In the genomic region with DNA sequence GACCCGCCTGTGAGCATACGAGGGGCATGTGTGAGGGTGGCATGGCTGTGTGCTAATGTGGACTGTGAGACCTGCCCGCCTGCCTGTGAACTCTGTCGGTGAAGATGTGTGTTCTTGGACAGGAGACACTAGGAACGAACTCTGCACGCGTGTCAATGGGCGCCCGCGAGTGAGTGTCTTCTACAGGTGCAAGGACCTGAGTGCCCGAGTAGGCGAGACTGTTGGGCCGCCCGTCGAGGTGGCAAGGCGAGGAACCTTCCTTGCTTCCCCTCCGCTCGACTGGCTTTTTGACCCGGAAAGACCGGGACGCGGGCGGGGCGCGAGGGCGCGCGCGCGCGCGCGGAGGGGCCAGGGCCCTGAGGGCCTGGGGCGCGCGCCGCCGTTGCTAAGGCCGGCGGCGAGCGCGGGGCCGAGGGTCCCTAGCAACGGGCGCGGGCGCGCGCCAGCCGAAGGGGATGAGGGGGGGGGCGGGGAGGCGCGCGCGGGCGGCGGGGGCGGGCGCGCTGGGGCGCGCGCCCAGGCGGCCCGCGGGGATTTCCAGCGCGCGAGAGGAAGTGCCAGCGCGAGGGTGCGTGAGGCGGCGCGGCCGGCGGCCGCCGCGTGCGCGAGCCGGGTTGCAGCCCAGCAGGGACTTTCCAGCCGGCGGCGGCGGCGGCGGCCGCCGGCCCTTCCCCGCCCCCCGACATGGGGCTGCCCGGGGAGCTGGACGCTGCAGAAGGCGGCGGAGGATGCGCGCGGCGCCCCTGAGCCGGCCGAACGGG, we compare ENCODE assay signal across 8 mouse cellular contexts. TPM values are rescaled to one million over a fixed set of nuclear protein-coding genes. Genes with fewer than 3 reads are reported as not detected.
DNase-seq lines count a peak whose midpoint lies in the region; ATAC-seq and TF ChIP-seq lines count a peak whose summit lies in the region.

A gene (plus strand): TSS at position 540 of the 761 bp plus-strand sequence.

- H3K9ac ChIP-seq in embryonic facial prominence, embryonic 11.5 days (replicated peaks; ENCODE audit: low read length), result peak within 1 kb of the TSS; percentile 85
- H3K9ac ChIP-seq in heart, embryonic 13.5 days, result peak within 1 kb of the TSS; percentile 93
- peak within 1 kb of the TSS; percentile 89 for H3K9ac ChIP-seq in kidney, postnatal 0 days (ENCODE audit: low read depth, low read length)
- peak within 1 kb of the TSS; percentile 44 for H3K9ac ChIP-seq in liver, embryonic 14.5 days (replicated peaks)

- peak within 1 kb of the TSS; percentile 80 for H3K4me2 ChIP-seq in embryonic facial prominence, embryonic 11.5 days (ENCODE audit: low read depth, low read length)
- peak within 1 kb of the TSS; percentile 96 for H3K4me2 ChIP-seq in heart, embryonic 13.5 days
- H3K4me2 ChIP-seq in kidney, postnatal 0 days (ENCODE audit: low read length), result peak within 1 kb of the TSS; percentile 95
- peak within 1 kb of the TSS; percentile 77 for H3K4me2 ChIP-seq in liver, embryonic 14.5 days (ENCODE audit: low read depth)

- TF ChIP-seq CTCF in kidney, postnatal 0 days (IDR thresholded peaks at IDR 0.05; ENCODE audit: low read depth), result no peak
- no peak for TF ChIP-seq CTCF in liver, embryonic 14.5 days (IDR thresholded peaks at IDR 0.05; ENCODE audit: low read depth)

- no peaks in the 10 kb centered on the region for H3K27me3 ChIP-seq in embryonic facial prominence, embryonic 11.5 days (ENCODE audit: control insufficient read depth, insufficient read depth, low read length)
- H3K27me3 ChIP-seq in heart, embryonic 13.5 days (replicated peaks), result no peaks in the 10 kb centered on the region
- no peaks in the 10 kb centered on the region for H3K27me3 ChIP-seq in kidney, postnatal 0 days (ENCODE audit: insufficient read depth, low read length)
- no peaks in the 10 kb centered on the region for H3K27me3 ChIP-seq in liver, embryonic 14.5 days (ENCODE audit: control insufficient read depth, insufficient read depth, low read length)
- H3K27me3 ChIP-seq in splenic B cell, adult 2 months (ENCODE audit: control insufficient read depth, insufficient read depth, low read length, poor library complexity, severe bottlenecking), result no peaks in the 10 kb centered on the region

- H3K4me3 ChIP-seq in embryonic facial prominence, embryonic 11.5 days (ENCODE audit: low read depth, low read length), result peak within 1 kb of the TSS; percentile 85
- H3K4me3 ChIP-seq in heart, embryonic 13.5 days, result peak within 1 kb of the TSS; percentile 79
- peak within 1 kb of the TSS; percentile 67 for H3K4me3 ChIP-seq in kidney, postnatal 0 days (replicated peaks; ENCODE audit: low read depth, low read length)
- H3K4me3 ChIP-seq in liver, embryonic 14.5 days (ENCODE audit: insufficient read depth in 1 of 2, low read depth in 2 of 2, low read length in 2 of 2), result peak within 1 kb of the TSS; percentile 59 to 70

- H3K36me3 ChIP-seq in embryonic facial prominence, embryonic 11.5 days (replicated peaks; ENCODE audit: control insufficient read depth, insufficient read depth, low read depth, low read length), result no peaks in the 10 kb centered on the region
- no peaks in the 10 kb centered on the region for H3K36me3 ChIP-seq in heart, embryonic 13.5 days
- no peaks in the 10 kb centered on the region for H3K36me3 ChIP-seq in kidney, postnatal 0 days (ENCODE audit: insufficient read depth, low read length)
- no peaks in the 10 kb centered on the region for H3K36me3 ChIP-seq in liver, embryonic 14.5 days (replicated peaks; ENCODE audit: control insufficient read depth, insufficient read depth, low read depth)
- H3K36me3 ChIP-seq in splenic B cell, adult 2 months (ENCODE audit: control insufficient read depth, insufficient read depth, low read length, poor library complexity, severe bottlenecking), result no peaks in the 10 kb centered on the region

- DNase-seq in A20 (ENCODE audit: low read depth, low spot score), result peak; percentile 93
- DNase-seq in adrenal gland, adult 8-10 months, result peak; percentile 54
- DNase-seq in embryonic facial prominence, embryonic 11.5 days (ENCODE audit: low spot score), result peak; percentile 82
- peak; percentile 81 for DNase-seq in kidney, postnatal 0 days (ENCODE audit: low spot score)
- peak; percentile 44 to 56 (median 47) for DNase-seq in liver, embryonic 14.5 days (ENCODE audit: low read depth in 3 of 3, low spot score in 3 of 3)
- DNase-seq in natural killer cell, adult 2 months (ENCODE audit: low spot score in 2 of 2), result peak; percentile 79 to 85
- peak; percentile 92 for DNase-seq in splenic B cell, adult 2 months (ENCODE audit: low read depth, low spot score)

- peak; percentile 41; the same call in 1 of the 2 replicates for ATAC-seq in embryonic facial prominence, embryonic 11.5 days (replicated peaks; ENCODE audit: insufficient number of reproducible peaks, low FRiP score, low TSS enrichment, low read depth)
- ATAC-seq in heart, embryonic 13.5 days (ENCODE audit: extremely low read depth, insufficient number of reproducible peaks, low FRiP score, low TSS enrichment), result peak; percentile 51; the same call in 1 of the 2 replicates
- ATAC-seq in kidney, postnatal 0 days (replicated peaks; ENCODE audit: low FRiP score, low read depth), result peak; percentile 57
- ATAC-seq in liver, embryonic 14.5 days (ENCODE audit: insufficient read depth), result peak; percentile 65

- no peaks in the 10 kb centered on the region for H3K9me3 ChIP-seq in embryonic facial prominence, embryonic 11.5 days (replicated peaks; ENCODE audit: control insufficient read depth, low read length)
- H3K9me3 ChIP-seq in heart, embryonic 13.5 days, result no peaks in the 10 kb centered on the region
- no peaks in the 10 kb centered on the region for H3K9me3 ChIP-seq in kidney, postnatal 0 days (replicated peaks; ENCODE audit: low read length)
- H3K9me3 ChIP-seq in liver, embryonic 14.5 days (ENCODE audit: control insufficient read depth, low read length), result no peaks in the 10 kb centered on the region

- no peak for TF ChIP-seq EP300 in liver, embryonic 14.5 days (IDR thresholded peaks at IDR 0.05; ENCODE audit: low read depth)

- WGBS in embryonic facial prominence, embryonic 11.5 days, result 8% methylated on average over 52 of the region's 105 CpGs
- 7% methylated on average over 46 of the region's 105 CpGs for WGBS in heart, embryonic 13.5 days
- WGBS in kidney, postnatal 0 days, result 7% methylated on average over 48 of the region's 105 CpGs
- WGBS in liver, embryonic 14.5 days (ENCODE audit: insufficient replicate concordance), result 3% methylated on average over 94 of the region's 105 CpGs

- peak within 1 kb of the TSS; percentile 78 for H3K27ac ChIP-seq in embryonic facial prominence, embryonic 11.5 days (replicated peaks; ENCODE audit: low read depth, low read length)
- peak within 1 kb of the TSS; percentile 81 for H3K27ac ChIP-seq in heart, embryonic 13.5 days (replicated peaks)
- H3K27ac ChIP-seq in kidney, postnatal 0 days, result peak within 1 kb of the TSS; percentile 85
- H3K27ac ChIP-seq in liver, embryonic 14.5 days, result peak within 1 kb of the TSS; percentile 4

- H3K4me1 ChIP-seq in embryonic facial prominence, embryonic 11.5 days (ENCODE audit: control insufficient read depth, insufficient read depth, low read length), result no peaks in the 10 kb centered on the region; the same call in none of the 2 replicates
- peaks cover 46% of the 10 kb centered on the region for H3K4me1 ChIP-seq in heart, embryonic 13.5 days
- H3K4me1 ChIP-seq in kidney, postnatal 0 days (replicated peaks; ENCODE audit: insufficient read depth, low read length), result peaks cover 14% of the 10 kb centered on the region
- H3K4me1 ChIP-seq in liver, embryonic 14.5 days (replicated peaks; ENCODE audit: control insufficient read depth in 2 of 2, insufficient read depth in 2 of 2, low read length in 1 of 2), result peaks cover 12 to 19% of the 10 kb centered on the region in 2 experiments

RNA-seq across cellular contexts. Expression of the gene that starts here (rescaled TPM):
- total RNA-seq in adrenal gland, adult 8-10 months (2022), result 10 to 100 TPM; 29.8 to 36.7 (median 34.2) TPM
- polyA plus RNA-seq in embryonic facial prominence, embryonic 11.5 days (2014; fragmentation: Nextera tagmentation; extraction: Ambion mirVana), result 8.3 and 10.2 TPM in 2 replicates
- 6.0 TPM in 2 replicates for polyA plus RNA-seq in heart, embryonic 13.5 days (2015; fragmentation: Nextera tagmentation; extraction: Ambion mirVana)
- polyA plus RNA-seq in kidney, postnatal 0 days (2015; fragmentation: Nextera tagmentation; extraction: Ambion mirVana), result 6.4 and 7.3 TPM in 2 replicates
- polyA plus RNA-seq in liver, embryonic 14.5 days (2012; rRNA removed), result 2.8 TPM in 2 replicates
- polyA plus RNA-seq in liver, embryonic 14.5 days (2014; fragmentation: Nextera tagmentation; extraction: Ambion mirVana), result 2.7 and 2.9 TPM in 2 replicates

Comparison
In these comparisons a context has a peak if more than half of its experiments do, and no peak if none do; other contexts are left out.
1. Peak in every context shown above with its lines: DNase-seq, ATAC-seq, H3K4me3 ChIP-seq and H3K27ac ChIP-seq.
2. H3K27ac ChIP-seq: peak in every context shown above with its lines; median percentile 85 in kidney, postnatal 0 days; 81 in heart, embryonic 13.5 days; 78 in embryonic facial prominence, embryonic 11.5 days; 4 in liver, embryonic 14.5 days.